Mouse (Mus musculus): ENCODE results near the gene Rsl1.
"Not testable (repeated sequence)": the region's sequence is repeated elsewhere in the genome, so short reads cannot be mapped to it uniquely, and the experiment has no call there.

Gene Rsl1

GRCm38 (mm10) chr13:67172991-67173722 is at the start of gene Rsl1:
Rsl1 (plus strand) TSS chr13:67173182.
- peak; percentile 34 for DNase-seq (ENCODE audit: low read depth, low spot score)

GRCm38 (mm10) chr13:67124460-67124859 is 48.5 kb upstream of the Rsl1 start:
- no peak for DNase-seq (ENCODE audit: low read depth, low spot score)

DNA sequence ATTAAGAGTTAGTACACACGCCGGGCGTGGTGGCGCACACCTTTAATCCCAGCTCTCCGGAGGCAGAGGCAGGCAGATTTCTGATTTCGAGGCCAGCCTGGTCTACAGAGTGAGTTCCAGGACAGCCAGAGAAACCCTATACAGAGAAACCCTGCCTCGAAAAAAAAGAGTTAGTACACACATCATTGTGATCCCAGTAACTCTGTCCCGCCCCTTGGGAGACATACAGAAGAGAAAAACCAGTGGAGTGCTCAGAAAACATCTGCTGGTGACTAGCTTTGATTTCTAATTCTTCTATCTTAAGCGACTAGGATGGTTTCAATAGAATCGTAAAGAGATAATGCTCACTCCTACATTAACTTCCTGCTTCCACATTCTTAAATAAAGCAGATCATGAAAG is 45.5 kb upstream of the Rsl1 start:
- not testable (repeated sequence) for DNase-seq (ENCODE audit: low read depth, low spot score)

GRCm38 (mm10) chr13:67128038-67128721 is 44.8 kb upstream of the Rsl1 start:
- DNase-seq (ENCODE audit: low read depth, low spot score): peak; percentile 73

- DNase-seq (ENCODE audit: low read depth, low spot score): not testable (repeated sequence)
These were observed 6.9 kb upstream of the Rsl1 start for GRCm38 (mm10) chr13:67166122-67166521.

DNA sequence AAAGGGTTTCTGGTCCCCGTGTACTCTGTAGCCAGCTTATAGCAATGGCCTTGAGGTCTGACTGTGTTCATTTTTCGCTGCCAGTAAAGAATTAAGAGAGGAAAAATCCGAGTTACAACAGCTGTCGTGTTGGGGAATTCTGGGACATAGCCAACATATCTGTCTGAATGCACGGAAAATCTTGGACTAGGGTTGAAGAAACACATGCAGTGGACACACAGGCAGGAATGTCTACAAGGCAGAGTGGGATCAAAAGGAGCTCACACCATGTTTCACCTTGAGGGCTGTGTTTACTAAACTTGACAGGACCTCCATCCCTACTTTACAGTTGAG is 707 bp downstream of the Rsl1 start:
- no peak for DNase-seq (ENCODE audit: low read depth, low spot score)

- peak; percentile 43 for DNase-seq (ENCODE audit: low read depth, low spot score)
These were observed 21.4 kb downstream of the Rsl1 start, which contains the start of gene Zfp455 for GRCm38 (mm10) chr13:67194340-67194894. Zfp455 (plus strand) TSS chr13:67194506.

- DNase-seq (ENCODE audit: low read depth, low spot score): no peak
These were observed 28.7 kb downstream of the Rsl1 start for GRCm38 (mm10) chr13:67201656-67202055.

GRCm38 (mm10) chr13:67214015-67214607 is 41.1 kb downstream of the Rsl1 start:
- DNase-seq (ENCODE audit: low read depth, low spot score): no peak

Data from skeletal muscle tissue, adult 2 months (tissue).